ENCODE assay signal across 7 mouse cellular contexts in the genomic region with DNA sequence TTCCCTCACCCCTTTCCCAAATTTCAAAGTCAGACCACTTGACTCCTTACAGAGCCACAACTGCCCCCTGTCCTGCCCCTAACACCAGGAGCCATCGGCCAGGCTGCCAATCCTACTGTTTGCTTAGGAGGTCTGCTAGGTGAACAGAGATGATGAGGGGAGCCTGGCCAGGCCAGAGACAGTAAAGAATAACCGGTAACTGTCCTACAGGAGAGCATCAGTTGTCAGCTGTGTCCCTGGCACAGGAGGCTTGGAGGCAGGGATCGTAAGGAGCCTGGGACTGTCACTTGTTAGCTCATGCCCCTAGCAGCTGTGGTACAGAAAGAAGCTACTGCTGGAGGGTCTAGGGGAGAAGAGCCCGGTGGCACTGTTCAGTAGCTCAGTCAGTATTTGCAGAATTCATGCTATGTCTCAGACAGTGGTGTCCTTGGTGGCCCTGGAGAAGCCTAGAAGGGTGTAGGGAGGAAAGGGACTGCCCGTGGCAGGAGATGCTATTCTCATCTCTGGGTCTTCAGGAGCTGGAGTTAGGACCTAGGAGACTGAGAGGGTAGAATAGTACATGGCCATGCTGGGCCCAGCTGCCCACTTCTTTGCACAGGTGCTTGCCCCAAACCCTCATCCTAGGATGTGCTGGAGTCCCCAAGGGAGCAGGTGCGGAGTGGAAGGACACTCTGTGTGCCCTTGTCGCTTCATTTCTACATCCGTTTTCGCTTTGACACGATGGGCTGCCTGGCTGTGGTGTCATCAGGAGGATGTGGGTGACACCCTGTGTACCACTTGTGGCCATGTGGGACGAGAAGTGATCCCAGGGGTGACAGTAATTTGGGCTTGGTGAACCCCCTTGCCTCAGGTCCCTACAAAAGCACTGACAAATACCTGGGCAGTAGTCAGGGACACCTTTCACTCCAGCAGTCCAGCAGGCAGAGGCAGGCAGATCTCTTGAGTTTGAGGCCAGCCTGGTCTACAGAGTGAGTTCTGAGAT. TPM values are rescaled to one million over a fixed set of nuclear protein-coding genes. Genes with fewer than 3 reads are reported as not detected.
DNase-seq lines count a peak whose midpoint lies in the region; ATAC-seq and TF ChIP-seq lines count a peak whose summit lies in the region.

No protein-coding gene starts in this region.

- peak overlapping the region; percentile 13; the same call in 1 of the 2 replicates for H3K9ac ChIP-seq in lung, embryonic 14.5 days
- H3K9ac ChIP-seq in embryonic facial prominence, embryonic 14.5 days (ENCODE audit: low read depth, low read length) = peak overlapping the region; percentile 97; the same call in 1 of the 2 replicates
- peak overlapping the region; percentile 100 for H3K9ac ChIP-seq in limb, embryonic 13.5 days
- no peak overlapping the region for H3K9ac ChIP-seq in stomach, embryonic 15.5 days

- H3K4me3 ChIP-seq in lung, embryonic 14.5 days (ENCODE audit: low read depth, low read length) = 0 out of 2 replicates have a peak overlapping the region, but pooled peaks have one; percentile 85
- H3K4me3 ChIP-seq in embryonic facial prominence, embryonic 14.5 days (ENCODE audit: low read depth, low read length) = peak overlapping the region; percentile 92; the same call in 1 of the 2 replicates
- H3K4me3 ChIP-seq in limb, embryonic 13.5 days = peak overlapping the region; percentile 98
- no peak overlapping the region for H3K4me3 ChIP-seq in stomach, embryonic 15.5 days (replicated peaks)

- DNase-seq in lung, embryonic 14.5 days = no peak
- DNase-seq in lung, postnatal 36 days = no peak
- no peak for DNase-seq in embryonic facial prominence, embryonic 14.5 days (ENCODE audit: low spot score)
- no peak for DNase-seq in testis, postnatal 10 days (ENCODE audit: low spot score)
- DNase-seq in left cerebral cortex, postnatal 14 days (ENCODE audit: low spot score in 2 of 2) = no peak

- no peaks in the 10 kb centered on the region for H3K27me3 ChIP-seq in lung, embryonic 14.5 days (ENCODE audit: insufficient read depth, low read length)
- no peaks in the 10 kb centered on the region for H3K27me3 ChIP-seq in embryonic facial prominence, embryonic 14.5 days (replicated peaks; ENCODE audit: control insufficient read depth, insufficient read depth, low read length)
- no peaks in the 10 kb centered on the region for H3K27me3 ChIP-seq in limb, embryonic 13.5 days
- H3K27me3 ChIP-seq in stomach, embryonic 15.5 days (replicated peaks) = no peaks in the 10 kb centered on the region

- no peak overlapping the region for H3K27ac ChIP-seq in lung, embryonic 14.5 days (ENCODE audit: low read depth)
- no peak overlapping the region for H3K27ac ChIP-seq in embryonic facial prominence, embryonic 14.5 days (replicated peaks; ENCODE audit: low read depth, low read length)
- H3K27ac ChIP-seq in limb, embryonic 13.5 days = 0 out of 2 replicates have a peak overlapping the region, but pooled peaks have one; percentile 73
- H3K27ac ChIP-seq in stomach, embryonic 15.5 days = 0 out of 2 replicates have a peak overlapping the region, but pooled peaks have one; percentile 67

- H3K9me3 ChIP-seq in lung, embryonic 14.5 days (ENCODE audit: low read depth, low read length) = no peaks in the 10 kb centered on the region
- H3K9me3 ChIP-seq in embryonic facial prominence, embryonic 14.5 days (ENCODE audit: control insufficient read depth, low read length) = no peaks in the 10 kb centered on the region
- no peaks in the 10 kb centered on the region for H3K9me3 ChIP-seq in limb, embryonic 13.5 days
- no peaks in the 10 kb centered on the region for H3K9me3 ChIP-seq in stomach, embryonic 15.5 days

- 85% methylated on average over 11 of the region's 11 CpGs for WGBS in lung, embryonic 14.5 days
- WGBS in embryonic facial prominence, embryonic 14.5 days = 81% methylated on average over 11 of the region's 11 CpGs
- 88% methylated on average over 11 of the region's 11 CpGs for WGBS in limb, embryonic 13.5 days
- WGBS in stomach, embryonic 15.5 days = 87% methylated on average over 11 of the region's 11 CpGs

- ATAC-seq in lung, embryonic 14.5 days (ENCODE audit: insufficient read depth) = no peak
- ATAC-seq in embryonic facial prominence, embryonic 14.5 days (ENCODE audit: low read depth) = no peak
- ATAC-seq in limb, embryonic 13.5 days (ENCODE audit: low FRiP score, low read depth) = no peak
- no peak for ATAC-seq in stomach, embryonic 15.5 days (ENCODE audit: insufficient read depth, low FRiP score, low read depth)

- H3K4me2 ChIP-seq in lung, embryonic 14.5 days = peak overlapping the region; percentile 99
- peak overlapping the region; percentile 97 for H3K4me2 ChIP-seq in embryonic facial prominence, embryonic 14.5 days (ENCODE audit: low read depth, low read length)
- peak overlapping the region; percentile 95 for H3K4me2 ChIP-seq in limb, embryonic 13.5 days (replicated peaks)
- peak overlapping the region; percentile 100 for H3K4me2 ChIP-seq in stomach, embryonic 15.5 days

- H3K36me3 ChIP-seq in lung, embryonic 14.5 days (ENCODE audit: insufficient read depth) = peaks cover 60% of the 10 kb centered on the region
- H3K36me3 ChIP-seq in embryonic facial prominence, embryonic 14.5 days (ENCODE audit: control insufficient read depth, insufficient read depth, low read length) = peaks cover 66% of the 10 kb centered on the region
- H3K36me3 ChIP-seq in limb, embryonic 13.5 days = peaks cover 67% of the 10 kb centered on the region
- H3K36me3 ChIP-seq in stomach, embryonic 15.5 days = peaks cover 21% of the 10 kb centered on the region

- TF ChIP-seq CTCF in lung, embryonic 14.5 days (IDR thresholded peaks at IDR 0.05; ENCODE audit: low read depth) = no peak

- H3K4me1 ChIP-seq in lung, embryonic 14.5 days (ENCODE audit: insufficient read depth) = peaks cover 15% of the 10 kb centered on the region
- H3K4me1 ChIP-seq in embryonic facial prominence, embryonic 14.5 days (ENCODE audit: control insufficient read depth, insufficient read depth, low read length) = peaks cover 18% of the 10 kb centered on the region
- peaks cover 59% of the 10 kb centered on the region for H3K4me1 ChIP-seq in limb, embryonic 13.5 days
- H3K4me1 ChIP-seq in stomach, embryonic 15.5 days = peaks cover 26% of the 10 kb centered on the region

- intact Hi-C loops in left cerebral cortex, postnatal 14 days (cut with DNase I) = loop anchor here (5.0 kb wide), 1 partner anchor 65 kb away; no protein-coding TSS in a partner anchor

RNA-seq across cellular contexts. Expression of gene Dusp7, which starts 4.3 kb away (rescaled TPM):
- polyA plus RNA-seq in lung, embryonic 14.5 days (2014; fragmentation: Nextera tagmentation; extraction: Ambion mirVana) = 23.9 and 27.3 TPM in 2 replicates
- 44.0 and 48.4 TPM in 2 replicates for polyA plus RNA-seq in embryonic facial prominence, embryonic 14.5 days (2014; fragmentation: Nextera tagmentation; extraction: Ambion mirVana)
- 40.5 and 41.1 TPM in 2 replicates for polyA plus RNA-seq in limb, embryonic 13.5 days (2015; fragmentation: Nextera tagmentation; extraction: Ambion mirVana)
- polyA plus RNA-seq in stomach, embryonic 15.5 days (2015; fragmentation: Nextera tagmentation; extraction: Ambion mirVana) = 16.8 and 17.1 TPM in 2 replicates
- total RNA-seq in left cerebral cortex, postnatal 14 days (2021) = 100 to 1,000 TPM in 1 of 2 experiments, 10 to 100 TPM in 1; 95.1 to 102 TPM

RNA-seq across cellular contexts. Expression of gene Rpl29, which starts 56.5 kb away (rescaled TPM):
- 1,268 and 1,276 TPM in 2 replicates for polyA plus RNA-seq in lung, embryonic 14.5 days (2014; fragmentation: Nextera tagmentation; extraction: Ambion mirVana)
- 1,079 and 1,109 TPM in 2 replicates for polyA plus RNA-seq in embryonic facial prominence, embryonic 14.5 days (2014; fragmentation: Nextera tagmentation; extraction: Ambion mirVana)
- 876 and 951 TPM in 2 replicates for polyA plus RNA-seq in limb, embryonic 13.5 days (2015; fragmentation: Nextera tagmentation; extraction: Ambion mirVana)
- polyA plus RNA-seq in stomach, embryonic 15.5 days (2015; fragmentation: Nextera tagmentation; extraction: Ambion mirVana) = 805 and 953 TPM in 2 replicates
- 100 to 1,000 TPM; 336 to 343 TPM for total RNA-seq in left cerebral cortex, postnatal 14 days (2021)

Comparison
In these comparisons a context has a peak if more than half of its experiments do, and no peak if none do; other contexts are left out.
1. H3K27ac ChIP-seq: peak in limb, embryonic 13.5 days (single experiment) and stomach, embryonic 15.5 days (single experiment); none in lung, embryonic 14.5 days (single experiment) and embryonic facial prominence, embryonic 14.5 days (single experiment).
2. Peak in every context shown above with its lines, with median percentiles within 50 percentile points of each other: H3K4me2 ChIP-seq.